ENCODE assay signal across 10 mouse cellular contexts in the genomic region with DNA sequence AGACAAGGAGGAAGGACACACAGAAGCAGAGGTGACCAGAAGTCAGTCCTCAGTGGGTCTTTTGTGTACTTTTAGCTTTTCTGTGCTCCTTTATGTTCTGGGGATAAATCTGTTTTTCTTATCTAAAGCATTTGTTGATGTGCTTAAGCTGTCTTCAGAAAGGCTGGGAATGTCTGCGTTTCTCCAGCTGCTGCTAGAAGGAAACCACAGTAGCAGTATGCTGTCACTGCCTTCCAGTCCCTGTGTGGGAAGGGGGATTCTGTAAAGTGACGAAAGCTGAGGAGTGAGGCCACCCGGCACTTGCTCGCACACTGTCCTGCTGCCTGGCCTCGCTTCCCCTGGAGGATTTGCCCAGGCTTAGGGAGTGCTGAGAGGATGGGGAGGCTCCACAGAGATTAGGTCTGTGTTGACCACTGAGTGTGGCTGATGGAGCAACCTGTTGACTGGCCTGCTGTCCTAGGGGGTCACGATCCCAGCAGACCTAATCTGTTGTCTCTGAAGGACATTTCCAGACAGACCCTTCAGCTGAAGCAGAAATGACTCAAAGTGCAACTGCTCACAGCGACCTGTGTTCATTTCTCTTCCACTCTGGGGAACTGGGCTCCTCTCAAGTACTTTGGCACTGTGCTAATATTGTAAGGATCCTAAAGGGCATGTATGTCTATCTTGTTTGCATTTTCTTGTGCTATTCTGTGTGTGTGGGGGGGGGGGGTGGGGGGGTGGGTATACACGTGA.
DNase-seq lines count a peak whose midpoint lies in the region; ATAC-seq and TF ChIP-seq lines count a peak whose summit lies in the region.
"Had no signal": no experiment of that assay in that cellular context is flagged by ENCODE, and none has a peak within 500 bp of the region (broad histone marks: within the 10 kb centered on the region; RNA-seq: fewer than 3 reads in every experiment).

No protein-coding gene starts in this region.

- no peaks in the 10 kb centered on the region for H3K27me3 ChIP-seq in heart, embryonic 15.5 days
- H3K27me3 ChIP-seq: kidney, embryonic 15.5 days; neural tube, embryonic 12.5 days had no signal

- no peak; the same call in 1 of the 2 replicates for ATAC-seq in heart, embryonic 15.5 days (replicated peaks; ENCODE audit: insufficient number of reproducible peaks, insufficient read depth, low FRiP score, low read depth)

- intact Hi-C loops in left cerebral cortex, adult 2 months (cut with DNase I): loop anchor here (1.0 kb wide), 1 partner anchor 23 kb away; no protein-coding TSS in a partner anchor

- 31% methylated on average over 8 of the region's 8 CpGs for WGBS in heart, embryonic 15.5 days

- DNase-seq in left cerebral cortex, adult 2 months (ENCODE audit: extremely low spot score in 1 of 2, low spot score in 2 of 2): no peak
- DNase-seq in left cerebral cortex, adult 11 months (ENCODE audit: low spot score): no peak
- peak; percentile 35 to 47 for DNase-seq in right cerebral cortex, postnatal 10 days (ENCODE audit: low spot score in 2 of 2)
- DNase-seq in right cerebral cortex, postnatal 14 days: no peak
- DNase-seq in spleen, postnatal 4 days (ENCODE audit: low spot score in 2 of 2): no peak
- no peak for DNase-seq in adrenal gland, postnatal 36 days
- DNase-seq: spleen, adult 18-20 months had no signal

- peak overlapping the region; percentile 59 for H3K4me2 ChIP-seq in heart, embryonic 15.5 days
- H3K4me2 ChIP-seq: kidney, embryonic 15.5 days; neural tube, embryonic 12.5 days had no signal

- TF ChIP-seq CTCF in left cerebral cortex, adult 2 months (IDR thresholded peaks at IDR 0.05): no peak

- no peaks in the 10 kb centered on the region for H3K9me3 ChIP-seq in heart, embryonic 15.5 days (replicated peaks)
- H3K9me3 ChIP-seq: kidney, embryonic 15.5 days; neural tube, embryonic 12.5 days had no signal

- H3K36me3 ChIP-seq in heart, embryonic 15.5 days: no peaks in the 10 kb centered on the region

- H3K4me3 ChIP-seq in left cerebral cortex, adult 2 months: peak overlapping the region; percentile 52
- peak overlapping the region; percentile 58 for H3K4me3 ChIP-seq in heart, embryonic 15.5 days
- H3K4me3 ChIP-seq: kidney, embryonic 15.5 days; neural tube, embryonic 12.5 days had no signal

- peak overlapping the region; percentile 87 for H3K27ac ChIP-seq in left cerebral cortex, adult 2 months
- peak overlapping the region; percentile 95 for H3K27ac ChIP-seq in heart, embryonic 15.5 days
- H3K27ac ChIP-seq: kidney, embryonic 15.5 days; neural tube, embryonic 12.5 days had no signal

- H3K4me1 ChIP-seq in heart, embryonic 15.5 days (replicated peaks): peaks cover 39% of the 10 kb centered on the region
- H3K4me1 ChIP-seq: kidney, embryonic 15.5 days had no signal

- H3K9ac ChIP-seq in heart, embryonic 15.5 days: peak overlapping the region; percentile 69
- H3K9ac ChIP-seq: kidney, embryonic 15.5 days; neural tube, embryonic 12.5 days had no signal

Comparison
In these comparisons a context has a peak if more than half of its experiments do, and no peak if none do; other contexts are left out.
1. DNase-seq: peak in right cerebral cortex, postnatal 10 days (2 of 2); none in left cerebral cortex, adult 2 months (0 of 2), left cerebral cortex, adult 11 months (single experiment), right cerebral cortex, postnatal 14 days (single experiment), spleen, postnatal 4 days (0 of 2) and adrenal gland, postnatal 36 days (0 of 2).